Mouse (Mus musculus) G1E (cell line): ENCODE data around the gene Lrfn2.

Experiments used
- CTCF ChIP-seq: IDR thresholded peaks from 2 replicates; pipeline ENCODE4 v1.5.1; 2012; ENCODE audit warnings: low read depth, low read length, inconsistent platforms, mixed read lengths
- GATA1 ChIP-seq: IDR thresholded peaks from 2 replicates; pipeline ENCODE4 v1.6.1; 2012; ENCODE audit warnings: borderline replicate concordance, low read length, inconsistent platforms, mixed read lengths
- POLR2AphosphoS5 ChIP-seq: IDR thresholded peaks from 2 replicates; pipeline ENCODE4 v1.6.1; 2012; ENCODE audit warnings: low read depth, low read length, inconsistent platforms; ENCODE audit not compliant: insufficient replicate concordance
- TAL1 ChIP-seq: conservative IDR thresholded peaks from 2 replicates; pipeline ENCODE4 v1.6.1; 2012; ENCODE audit warnings: low read depth, low read length, inconsistent platforms, mixed read lengths

DNA sequence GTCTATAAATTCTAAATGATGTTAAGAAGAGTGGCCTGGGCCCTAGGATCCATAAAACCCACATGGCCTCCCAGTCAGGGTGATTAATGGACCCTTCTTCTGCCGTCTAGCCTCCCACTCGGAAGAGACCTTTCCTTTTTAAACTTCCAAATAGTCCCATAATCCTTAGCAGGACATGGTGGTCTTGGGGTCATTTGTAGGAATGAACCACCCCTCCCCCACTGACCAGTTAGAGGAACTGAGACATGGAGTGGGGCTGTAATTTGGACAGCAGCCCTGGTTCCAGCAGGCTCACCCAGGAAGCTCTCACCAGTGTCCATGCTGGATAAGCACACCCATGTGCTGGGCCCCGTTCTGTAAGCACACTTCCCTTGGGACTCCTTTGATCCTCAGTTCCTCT is 14.6 kb downstream of the Lrfn2 start:
- TF ChIP-seq CTCF (no peak), GATA1 (no peak), TAL1 (no peak), POLR2AphosphoS5 (no peak)
